Mouse (Mus musculus) kidney, adult 2 months (tissue): ENCODE data around the gene AB124611.
"Not testable (repeated sequence)": the region's sequence is repeated elsewhere in the genome, so short reads cannot be mapped to it uniquely, and the experiment has no call there.

Experiments used
- CTCF ChIP-seq: fragments of 200-500 bp; conservative IDR thresholded peaks from 2 replicates; pipeline ENCODE4 v1.5.1; 2011; ENCODE audit warnings: low read depth, mild to moderate bottlenecking, control low read depth, low read length, moderate library complexity, mixed read lengths; ENCODE audit not compliant: insufficient read depth, insufficient read length
- POLR2A ChIP-seq: fragments of 200-500 bp; IDR thresholded peaks from one replicate; pipeline ENCODE4 v1.6.1; 2011; ENCODE audit warnings: low read depth, low read length, control low read depth

GRCm38 (mm10) chr9:21542001-21542400, 16.0 kb downstream of the AB124611 start:
- TF ChIP-seq POLR2A, CTCF: not testable (repeated sequence)
